Mouse (Mus musculus) cerebellum, postnatal 36 days (tissue): Measurements from ENCODE around the gene Hpcal1.

Source experiments
- DNase-seq, 2 experiments: peaks; one replicate each; pipeline ENCODE4 v3.0.0; 2021 to 2022; ENCODE audit warnings: mixed read lengths in 2 of 2

Hpcal1 gene

GRCm38 (mm10) chr12:17688913-17689312 is 1.7 kb upstream of the Hpcal1 start:
- no peak for DNase-seq

DNA sequence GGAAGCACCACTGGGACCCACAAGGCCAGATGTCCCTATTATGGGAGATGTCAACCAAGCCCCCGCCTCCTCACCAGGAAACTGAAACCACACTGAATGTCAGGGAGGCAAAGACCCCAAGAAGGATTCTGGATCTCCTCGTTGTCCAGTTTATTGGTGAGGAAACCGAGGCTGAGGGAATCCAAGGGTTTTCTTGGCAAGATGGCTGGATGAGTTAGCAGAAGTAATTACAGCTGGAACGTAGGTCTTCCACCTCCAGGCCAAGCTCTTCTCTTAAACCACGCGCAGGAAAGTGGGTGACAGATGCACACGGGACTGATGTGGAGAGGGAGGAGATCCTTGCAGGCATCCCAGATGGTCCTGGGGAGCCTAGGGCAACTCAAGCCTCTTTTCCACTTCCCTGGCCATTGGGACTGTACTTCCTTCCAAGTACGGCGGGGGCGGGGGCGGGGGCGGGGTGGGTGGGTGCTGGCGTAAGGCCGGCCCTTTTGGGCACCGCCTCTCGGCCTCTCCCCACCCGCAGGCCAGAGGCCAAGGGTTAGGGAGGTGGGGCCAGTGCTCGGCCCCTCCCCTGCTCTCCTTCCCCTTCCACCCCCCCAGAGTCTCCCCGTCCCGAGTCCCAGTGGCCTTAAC is 609 bp upstream of the Hpcal1 start:
- DNase-seq = no peak

DNA sequence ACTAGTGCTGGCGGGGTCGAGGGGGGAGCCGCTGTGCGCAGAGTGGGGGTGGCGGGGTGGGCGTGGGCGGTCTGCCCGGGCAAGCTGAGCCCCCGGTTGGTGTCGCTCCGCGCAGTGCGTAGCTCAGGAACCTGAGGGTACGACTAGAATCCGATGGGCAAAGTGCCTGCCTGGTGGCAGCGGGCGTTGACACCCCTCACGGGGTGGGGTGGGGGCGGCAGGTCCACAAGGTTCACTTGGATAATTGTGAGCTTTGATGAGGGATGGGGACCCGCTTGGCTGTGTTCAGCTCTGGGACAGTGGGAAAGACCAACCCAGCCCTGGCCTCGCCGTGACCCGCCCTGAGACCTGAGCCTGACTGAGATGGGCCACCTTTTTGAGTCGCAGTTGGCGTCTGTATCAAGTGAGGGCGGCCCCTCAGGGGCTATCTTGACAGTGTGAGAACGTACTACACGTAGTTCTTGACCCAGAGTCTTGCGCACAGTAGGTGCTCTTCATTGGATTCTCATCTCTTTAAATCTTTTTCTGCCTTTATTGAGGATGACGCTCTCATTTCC is 742 bp downstream of the Hpcal1 start:
- DNase-seq = peak; percentile 42

DNA sequence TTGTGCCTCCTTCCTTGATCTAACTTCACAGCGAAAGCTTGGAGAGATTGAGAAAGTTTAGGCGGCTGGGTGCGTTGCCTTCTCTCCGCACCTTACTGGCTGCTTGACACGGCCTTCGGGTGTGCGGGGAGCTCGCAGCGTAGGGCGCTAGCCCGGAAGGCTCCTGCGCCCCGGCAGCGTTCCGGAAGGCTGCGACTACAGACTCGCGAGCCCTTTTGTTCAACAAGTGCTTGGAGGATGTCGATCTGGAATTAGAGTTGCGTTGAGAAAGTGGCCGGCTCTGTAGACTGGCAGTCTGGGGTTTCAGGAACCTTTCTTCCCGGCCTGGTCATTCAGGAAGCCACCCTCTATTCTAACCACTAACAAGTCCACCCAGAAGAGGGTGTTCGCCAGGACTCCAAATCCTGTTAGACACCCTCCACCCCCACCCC is 1.2 kb downstream of the Hpcal1 start:
- DNase-seq = peak in 1 of 2 experiments; percentile 38

- DNase-seq = peak in 1 of 2 experiments; percentile 30
These were observed 1.7 kb downstream of the Hpcal1 start for GRCm38 (mm10) chr12:17692356-17692755.

DNA sequence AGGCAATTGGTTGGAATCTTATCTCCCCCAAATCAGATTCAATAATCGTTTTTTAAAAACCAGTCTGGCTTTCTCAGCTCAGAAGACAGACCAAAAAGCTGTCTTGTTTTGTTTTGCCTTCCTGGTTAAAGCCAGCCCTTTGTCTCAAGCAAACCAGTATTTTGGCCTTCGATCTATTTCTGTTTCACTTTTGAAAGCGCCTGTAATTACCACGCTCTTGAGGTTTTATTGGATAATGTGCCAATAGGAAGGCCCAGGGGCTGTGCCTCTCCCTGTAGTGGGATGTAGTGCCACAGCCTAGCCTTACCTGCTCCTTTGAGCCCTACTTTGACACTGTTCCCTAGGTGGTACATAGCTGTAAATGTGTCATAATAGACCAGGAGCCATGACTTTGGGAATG is 2.3 kb downstream of the Hpcal1 start:
- no peak for DNase-seq

DNA sequence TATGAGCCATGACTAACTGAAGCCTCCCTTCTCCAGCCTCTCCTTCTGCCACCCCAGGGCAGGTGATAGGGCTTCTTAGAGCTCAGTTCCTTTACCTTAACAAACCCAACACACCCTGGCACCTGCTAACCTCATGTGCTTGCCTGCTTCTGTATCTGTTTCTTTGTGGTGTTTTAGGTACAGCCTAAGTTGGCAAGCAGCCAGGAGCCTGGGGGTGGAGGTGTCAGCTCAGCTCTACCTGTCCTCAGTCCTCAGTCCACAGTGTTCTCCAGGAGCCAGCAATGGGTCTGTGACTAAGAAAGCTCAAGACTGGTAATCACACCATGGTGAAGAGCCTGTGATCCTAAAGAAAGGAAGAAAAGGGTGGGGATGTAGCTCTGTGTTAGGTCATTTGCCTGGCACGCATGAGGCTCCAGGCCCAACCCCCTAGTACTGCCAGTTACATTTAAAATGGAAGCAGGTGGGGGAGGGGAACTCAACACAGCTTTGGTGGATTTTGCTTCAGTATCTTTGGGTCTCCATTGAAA is 4.0 kb downstream of the Hpcal1 start:
- DNase-seq = peak; percentile 51 to 61

DNA sequence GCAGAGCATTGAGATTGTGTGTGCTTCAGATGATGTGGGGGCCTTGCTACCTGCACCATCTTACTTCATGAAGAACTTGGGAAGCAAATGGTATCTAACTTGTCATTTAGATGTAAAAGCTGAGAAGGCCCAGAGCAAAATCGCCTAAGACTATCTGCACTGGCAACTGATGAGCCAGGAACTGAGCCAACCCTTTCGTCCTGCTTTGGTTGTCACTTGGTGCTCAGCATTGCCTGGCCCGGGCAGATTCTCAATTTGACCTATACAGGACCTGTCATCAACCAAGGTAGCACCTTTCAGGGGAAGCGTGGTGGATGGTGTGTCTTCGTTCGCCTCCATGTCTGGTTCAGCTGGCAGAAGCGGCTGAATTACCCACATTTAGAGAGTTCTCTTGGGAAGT is 5.7 kb downstream of the Hpcal1 start:
- peak in 1 of 2 experiments; percentile 34 for DNase-seq

DNA sequence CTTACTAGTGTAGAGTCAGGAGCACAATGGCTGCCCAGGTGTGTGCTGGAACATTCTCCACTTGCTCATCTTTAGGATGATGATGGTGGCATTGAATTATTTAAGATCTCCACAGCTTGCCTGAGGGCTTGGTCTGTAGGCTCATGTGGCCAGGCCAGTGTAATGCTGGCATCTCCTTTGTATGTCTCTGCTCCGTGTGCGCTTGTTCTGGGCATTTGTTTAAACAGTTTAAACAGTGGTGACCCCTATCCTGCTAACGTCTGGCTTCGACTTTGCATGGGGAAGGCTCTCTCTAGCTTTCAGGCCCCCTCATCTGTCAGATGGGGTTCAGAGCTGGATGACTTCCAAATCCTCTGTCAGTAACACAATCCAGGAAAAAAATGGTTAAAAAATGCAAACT is 8.3 kb downstream of the Hpcal1 start:
- DNase-seq = no peak

DNA sequence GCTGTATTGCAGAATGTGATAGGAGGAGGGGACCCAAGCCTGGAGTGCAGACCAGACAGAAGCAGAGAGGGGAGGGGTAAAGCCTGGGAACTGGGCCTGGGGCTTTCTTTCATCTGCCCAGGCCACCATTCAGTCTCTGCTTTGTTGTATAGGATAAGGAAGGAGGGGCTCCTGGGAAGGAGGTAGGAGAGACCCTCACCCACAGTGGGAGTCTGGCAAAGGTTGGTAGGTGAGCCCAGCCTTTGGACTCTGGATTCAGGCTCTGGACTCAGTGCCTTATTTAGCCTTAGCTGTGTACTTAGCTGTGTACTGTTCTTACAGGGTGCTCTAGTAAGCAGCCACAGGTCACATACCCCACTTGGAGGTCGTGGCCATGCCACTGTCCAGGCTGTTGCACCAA is 8.8 kb downstream of the Hpcal1 start:
- DNase-seq = no peak

GRCm38 (mm10) chr12:17701131-17701720 is 10.6 kb downstream of the Hpcal1 start:
- DNase-seq = no peak

DNA sequence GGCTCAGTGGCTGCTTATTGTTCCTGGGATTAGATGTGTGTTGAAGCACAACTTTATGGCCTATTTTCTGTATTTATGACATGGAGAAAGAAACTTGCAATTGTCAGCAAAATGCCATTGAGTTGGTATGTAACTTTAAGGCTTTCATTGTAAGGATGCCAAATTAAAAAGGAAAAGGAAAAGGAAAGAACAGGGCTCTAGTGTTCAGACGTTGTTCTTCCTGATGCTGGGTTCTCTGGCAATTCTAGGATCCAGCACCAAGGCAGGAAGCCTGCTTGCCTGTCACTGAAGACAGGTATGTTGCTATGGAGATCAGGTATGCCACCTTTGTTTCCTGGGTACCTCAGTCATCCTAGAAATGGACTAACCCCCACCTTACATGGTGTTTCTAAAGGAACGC is 11.1 kb downstream of the Hpcal1 start:
- peak in 1 of 2 experiments; percentile 2 for DNase-seq

DNA sequence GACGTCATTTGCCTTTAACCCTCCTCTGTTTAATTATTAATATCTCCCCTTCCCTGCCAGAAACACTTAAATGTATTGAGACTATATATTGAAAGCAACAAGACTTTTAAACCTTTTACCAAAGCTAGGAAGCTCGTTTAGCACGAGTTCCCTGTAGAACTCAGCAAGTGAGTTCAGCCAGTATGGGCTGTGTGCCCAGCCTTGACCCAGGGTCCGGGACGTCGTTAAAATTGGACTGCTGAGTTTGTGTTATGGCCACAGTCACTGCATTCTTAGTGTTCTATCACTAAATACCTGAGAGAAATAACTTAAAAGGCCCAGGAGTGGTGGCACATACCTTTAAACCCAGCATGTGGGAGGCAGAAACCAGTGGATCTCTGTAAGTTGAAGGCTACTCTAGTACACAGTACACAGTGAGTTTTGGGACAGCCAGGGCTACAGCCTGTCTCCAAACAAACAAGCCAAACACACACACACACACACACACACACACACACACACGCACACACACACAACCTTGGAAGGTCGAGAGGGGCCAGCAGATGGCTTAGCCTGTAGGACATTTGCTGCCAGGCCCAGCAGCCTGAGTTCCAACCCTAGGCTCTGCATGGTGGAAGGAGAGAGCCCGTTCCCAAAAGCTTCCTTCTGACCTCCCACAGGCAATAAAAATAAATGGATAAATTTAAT is 11.7 kb downstream of the Hpcal1 start:
- DNase-seq = peak; percentile 75 to 77

GRCm38 (mm10) chr12:17702944-17703335 is 12.3 kb downstream of the Hpcal1 start:
- no peak for DNase-seq

- DNase-seq = no peak
These were observed 13.2 kb downstream of the Hpcal1 start for GRCm38 (mm10) chr12:17703866-17704265.

DNA sequence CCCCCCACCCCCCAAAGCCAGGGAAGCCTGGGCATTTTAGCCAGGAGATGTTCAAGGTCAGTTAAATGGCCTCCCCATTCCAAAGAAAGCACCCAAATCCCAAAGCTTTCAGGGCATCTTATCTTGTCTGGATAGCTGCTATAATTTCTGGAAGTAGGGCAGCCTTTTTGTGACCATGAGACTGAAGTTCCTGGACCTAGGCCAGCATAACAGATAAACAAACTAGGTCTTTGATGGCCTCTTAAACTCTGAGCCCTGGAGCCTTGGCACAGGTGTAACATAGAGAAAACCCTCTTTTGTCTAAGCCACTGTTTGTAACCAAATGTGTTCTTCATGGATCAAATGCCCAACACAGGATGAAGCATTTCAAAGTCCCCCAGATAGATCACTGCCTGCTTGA is 16.8 kb downstream of the Hpcal1 start:
- DNase-seq = no peak

- DNase-seq = no peak
These were observed 18.8 kb downstream of the Hpcal1 start for GRCm38 (mm10) chr12:17709451-17709850.

DNA sequence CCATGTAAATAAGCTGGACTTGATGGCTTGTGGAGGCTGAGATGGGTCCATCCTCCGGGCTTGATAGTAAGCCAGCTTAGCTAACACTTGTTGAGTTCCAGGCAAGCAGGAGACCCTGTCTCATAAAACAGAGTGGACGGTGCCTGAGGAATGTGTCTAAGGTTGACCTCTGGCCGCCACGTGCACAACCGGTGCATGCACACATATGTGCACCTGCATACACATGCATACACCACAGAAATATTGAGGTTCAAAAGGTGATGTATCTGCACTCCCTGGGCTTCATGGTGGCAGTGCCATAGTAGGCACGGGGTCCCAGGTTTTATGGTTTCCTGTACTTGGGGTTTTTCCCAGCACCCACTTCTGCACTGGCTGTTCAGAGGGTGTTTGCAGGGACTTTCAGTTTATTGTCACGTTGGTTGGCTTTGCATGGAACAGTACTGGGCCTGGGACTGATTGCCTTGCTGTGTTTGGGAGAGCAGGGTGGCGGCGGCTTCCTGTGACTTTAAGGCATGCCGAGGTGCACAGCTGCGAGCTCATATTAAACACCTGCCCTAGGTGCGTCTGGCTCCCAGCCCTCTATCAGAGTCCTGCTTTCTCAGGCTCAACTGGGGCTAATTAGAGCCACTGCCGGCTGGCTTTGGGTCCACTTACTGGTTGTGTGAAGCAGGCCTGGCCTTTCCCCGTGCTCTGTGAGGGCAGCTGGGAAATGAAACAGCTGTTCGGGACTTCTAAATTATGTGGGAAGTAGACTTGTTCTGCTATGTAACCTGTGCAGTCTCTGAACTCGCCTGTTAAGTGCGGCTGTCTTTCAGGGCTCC is 19.5 kb downstream of the Hpcal1 start:
- DNase-seq = no peak

DNA sequence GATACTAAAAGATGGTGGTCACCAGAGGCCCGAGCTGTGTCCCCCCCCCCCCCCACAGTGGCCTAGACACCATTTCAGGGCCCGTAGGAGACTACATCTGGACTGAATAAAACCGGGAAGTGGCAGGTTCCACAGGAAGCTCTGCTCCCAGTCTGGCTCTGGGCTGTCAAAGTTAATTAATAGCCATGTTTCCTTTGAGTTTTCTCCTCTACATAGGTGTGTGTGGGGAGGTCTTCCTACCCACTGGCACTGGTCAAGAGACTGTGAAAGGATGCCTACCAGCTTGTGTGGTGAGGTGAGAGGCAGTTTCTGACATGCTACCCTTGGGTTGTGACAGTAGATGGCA is 20.1 kb downstream of the Hpcal1 start:
- no peak for DNase-seq

DNA sequence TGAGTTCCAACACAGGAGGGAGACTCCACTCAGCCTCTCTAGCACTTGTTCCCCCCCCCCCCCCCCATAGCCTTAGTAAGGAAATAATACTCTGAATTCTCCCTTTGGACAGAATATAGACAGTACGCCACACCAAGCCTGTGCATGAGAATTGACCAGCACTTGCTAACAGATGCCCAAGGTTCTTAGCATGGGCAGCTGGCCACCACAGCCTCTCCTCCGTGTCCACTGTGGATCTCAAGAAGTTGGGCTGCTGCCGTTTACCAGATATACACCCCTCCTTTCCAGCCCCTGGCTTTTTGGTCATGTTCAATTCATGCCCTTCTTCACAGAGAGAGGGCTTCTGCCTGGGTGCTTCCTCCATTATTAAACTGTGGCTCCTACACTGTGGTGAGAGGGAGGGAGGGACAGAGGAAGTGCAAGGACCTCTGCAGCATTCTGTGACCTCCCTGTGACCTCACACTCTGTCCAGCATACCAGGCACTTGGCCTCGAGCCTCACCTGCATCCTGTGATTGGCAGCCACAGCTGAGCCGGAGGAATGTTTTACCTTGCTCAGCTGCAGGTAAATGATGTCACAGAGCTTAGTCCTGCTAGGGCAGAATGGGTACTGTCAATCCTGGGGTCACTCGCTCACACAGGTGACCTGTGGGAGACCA is 21.2 kb downstream of the Hpcal1 start:
- DNase-seq = peak in 1 of 2 experiments; percentile 28

GRCm38 (mm10) chr12:17712571-17712970 is 21.9 kb downstream of the Hpcal1 start:
- DNase-seq = peak; percentile 41 to 56
